Mouse (Mus musculus) G1E (cell line): ENCODE measurements around the gene Gm6871. TPM values are rescaled to one million over a fixed set of nuclear protein-coding genes. Genes with fewer than 3 reads are reported as not detected.
A peak's percentile ranks its signal among the peaks of the same experiment; 100 is the strongest.
"Not testable (repeated sequence)": the region's sequence is repeated elsewhere in the genome, so short reads cannot be mapped to it uniquely, and the experiment has no call there.

Experiments
- ATAC-seq: 2 replicates; pipeline ENCODE4 v1.8.0; 2016; ENCODE audit warnings: mild to moderate bottlenecking; ENCODE audit not compliant: insufficient number of reproducible peaks, poor library complexity, low FRiP score, severe bottlenecking; ENCODE audit errors: extremely low read depth
- DNase-seq: peaks from one replicate; pipeline ENCODE4 v3.0.0; 2012; ENCODE audit warnings: low spot score
- H3K27me3 ChIP-seq: 2 replicates; pipeline ENCODE4 v1.6.1; 2012; ENCODE audit warnings: mild to moderate bottlenecking, low read length, inconsistent platforms; ENCODE audit not compliant: insufficient read depth
- H3K36me3 ChIP-seq: replicated peaks from 2 replicates; pipeline ENCODE3; 2012; ENCODE audit warnings: mild to moderate bottlenecking, inconsistent platforms
- H3K4me1 ChIP-seq: 2 replicates; pipeline ENCODE4 v1.6.1; 2012; ENCODE audit warnings: low read depth, low read length, inconsistent platforms, mixed read lengths; ENCODE audit not compliant: insufficient read depth
- H3K4me3 ChIP-seq: 2 replicates; pipeline ENCODE4 v1.5.1; 2012; ENCODE audit warnings: low read depth, mild to moderate bottlenecking, inconsistent platforms, low read length, moderate library complexity, mixed read lengths
- H3K9me3 ChIP-seq: replicated peaks from 2 replicates; pipeline ENCODE4 v1.6.1; 2012; ENCODE audit warnings: inconsistent platforms
- CTCF ChIP-seq: IDR thresholded peaks from 2 replicates; pipeline ENCODE4 v1.5.1; 2012; ENCODE audit warnings: low read depth, low read length, inconsistent platforms, mixed read lengths
- GATA1 ChIP-seq: IDR thresholded peaks from 2 replicates; pipeline ENCODE4 v1.6.1; 2012; ENCODE audit warnings: borderline replicate concordance, low read length, inconsistent platforms, mixed read lengths
- GATA2 ChIP-seq: IDR thresholded peaks from 2 replicates; pipeline ENCODE4 v1.6.1; 2012; ENCODE audit warnings: low read depth, low read length, inconsistent platforms, borderline replicate concordance
- POLR2AphosphoS5 ChIP-seq: IDR thresholded peaks from 2 replicates; pipeline ENCODE4 v1.6.1; 2012; ENCODE audit warnings: low read depth, low read length, inconsistent platforms; ENCODE audit not compliant: insufficient replicate concordance
- TAL1 ChIP-seq: conservative IDR thresholded peaks from 2 replicates; pipeline ENCODE4 v1.6.1; 2012; ENCODE audit warnings: low read depth, low read length, inconsistent platforms, mixed read lengths
- polyA plus RNA-seq: library from polyadenylated mRNA; stranded (reverse); fragments of >175 nt; gene quantifications from 2 replicates; pipeline ENCODE4 v1.2.3, GENCODE M21; 2012
- total RNA-seq, 2 experiments: library from RNA; stranded (forward) in 1 of 2; stranded (reverse) in 1 of 2; fragments of 200-1000 nt in 1 of 2; fragments of >200 nt in 1 of 2; fragmentation: Nextera tagmentation in 1 of 2; gene quantifications; 2 replicates each; pipeline ENCODE4 v1.2.3; 2014 to 2017

The Gm6871 gene
- total RNA-seq (2014; fragmentation: Nextera tagmentation) (7.1 and 10.1 TPM in 2 replicates), total RNA-seq (2017) (10.0 and 10.2 TPM in 2 replicates), polyA plus RNA-seq (0.34 TPM in 2 replicates)

DNA sequence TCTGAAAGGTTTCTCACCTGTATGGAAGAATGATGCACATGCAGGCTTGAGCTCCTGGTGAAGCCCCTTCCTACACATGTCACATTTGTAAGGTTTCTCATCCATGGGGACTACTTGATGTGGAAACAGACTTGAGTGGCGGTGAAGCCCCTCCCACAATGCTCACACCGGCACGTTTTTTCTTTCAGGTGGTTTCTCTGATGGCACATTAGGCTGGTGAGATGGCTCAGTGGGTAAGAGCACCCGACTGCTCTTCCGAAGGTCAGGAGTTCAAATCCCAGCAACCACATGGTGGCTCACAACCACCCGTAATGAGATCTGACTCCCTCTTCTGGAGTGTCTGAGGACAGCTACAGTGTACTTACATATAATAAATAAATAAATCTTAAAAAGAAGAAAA is at the start of gene Gm6871:
TSS of gene Gm6871 (minus strand) at position 101 of the 400 bp plus-strand sequence.
- not testable (repeated sequence) for H3K4me1 ChIP-seq, H3K4me3 ChIP-seq, DNase-seq, H3K36me3 ChIP-seq, H3K27me3 ChIP-seq, ATAC-seq, H3K9me3 ChIP-seq

DNA sequence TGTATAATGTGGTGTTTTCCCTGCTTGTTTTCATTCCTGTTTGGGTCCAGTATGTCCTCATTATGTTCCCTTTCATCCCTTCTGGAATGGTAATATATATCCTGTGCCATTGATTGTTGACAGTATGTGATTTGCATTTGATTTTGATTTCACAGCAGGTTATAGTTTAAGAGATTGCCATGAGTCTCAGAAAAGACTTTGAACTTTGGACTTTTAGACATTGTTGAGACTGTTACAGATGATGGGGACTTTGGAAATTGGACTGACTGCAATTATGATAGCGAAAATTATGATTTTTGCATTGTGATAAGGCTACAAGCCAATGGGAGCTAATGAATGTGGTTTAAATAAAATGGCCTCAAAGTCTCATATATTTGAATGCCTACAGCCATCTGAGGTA is 42.8 kb upstream of the Gm6871 start:
- not testable (repeated sequence) for DNase-seq, ATAC-seq, H3K27me3 ChIP-seq, H3K4me1 ChIP-seq, H3K9me3 ChIP-seq, H3K4me3 ChIP-seq
- H3K36me3 ChIP-seq, result peaks cover 70% of the 10 kb centered on the region

- no peaks in the 10 kb centered on the region for H3K4me1 ChIP-seq
- no peak for DNase-seq
- no peaks in the 10 kb centered on the region for H3K9me3 ChIP-seq
- TF ChIP-seq TAL1, result no peak
- no peak for TF ChIP-seq POLR2AphosphoS5
- no peak for TF ChIP-seq GATA2
- TF ChIP-seq GATA1, result no peak
- no peak for TF ChIP-seq CTCF
- no peak for ATAC-seq
- peaks cover 61% of the 10 kb centered on the region for H3K36me3 ChIP-seq
- H3K4me3 ChIP-seq, result no peak overlapping the region
- no peaks in the 10 kb centered on the region for H3K27me3 ChIP-seq
These were observed 38.2 kb upstream of the Gm6871 start for GRCm38 (mm10) chr7:41611654-41612053.

- DNase-seq (no peak), ATAC-seq (no peak)
- H3K9me3 ChIP-seq, result no peaks in the 10 kb centered on the region
- peaks cover 12% of the 10 kb centered on the region for H3K4me1 ChIP-seq
- peaks cover 22% of the 10 kb centered on the region for H3K36me3 ChIP-seq
- peak overlapping the region; percentile 79 for H3K4me3 ChIP-seq
- H3K27me3 ChIP-seq, result no peaks in the 10 kb centered on the region
- TF ChIP-seq POLR2AphosphoS5 (no peak), GATA1 (no peak), GATA2 (no peak), TAL1 (no peak), CTCF (no peak)
These were observed 26.6 kb upstream of the Gm6871 start for GRCm38 (mm10) chr7:41599932-41600548.

DNA sequence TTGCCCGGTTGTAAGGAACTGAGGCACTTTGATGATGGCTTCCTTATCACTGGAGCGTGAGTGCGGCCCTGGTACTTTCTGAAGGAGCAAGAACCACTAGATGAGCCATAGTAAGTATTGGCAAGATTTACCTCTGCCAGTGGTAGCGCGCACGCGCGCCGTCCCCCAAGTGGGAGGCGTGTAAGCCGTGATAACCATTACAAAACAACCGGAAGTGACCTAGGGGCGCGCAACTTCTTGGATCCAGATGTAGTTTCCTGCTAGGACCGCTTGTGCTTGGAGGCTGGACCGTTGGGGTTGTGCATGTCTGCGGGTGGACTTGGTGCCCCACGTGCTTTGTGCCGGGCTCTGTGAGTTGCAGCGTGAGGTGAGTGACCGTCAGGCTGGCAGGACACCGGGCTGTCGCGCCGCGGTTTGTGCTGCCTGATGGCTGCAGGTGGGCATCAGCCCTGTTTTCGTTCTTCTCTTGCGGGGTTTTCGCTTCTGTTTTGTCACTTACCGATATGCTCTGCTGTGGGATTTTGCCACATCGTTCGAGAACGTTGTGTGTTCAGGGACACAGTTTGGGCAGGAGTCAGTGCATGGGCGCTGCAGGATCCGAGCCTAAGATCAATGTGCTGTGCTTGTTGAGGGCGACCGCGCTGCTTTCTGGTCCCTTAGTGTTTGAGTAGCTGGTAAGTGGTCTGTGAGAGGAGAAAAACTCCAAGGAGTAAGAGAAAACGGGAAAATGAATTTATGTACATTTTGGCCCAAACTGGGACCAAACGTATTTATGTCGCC is 25.8 kb upstream of the Gm6871 start, which contains the start of gene 2610021A01Rik:
TSS of gene 2610021A01Rik (plus strand) at position 197 of the 780 bp plus-strand sequence.
- DNase-seq (peak; percentile 49), ATAC-seq (peak; percentile 97)
- peaks cover 15% of the 10 kb centered on the region for H3K36me3 ChIP-seq
- H3K4me1 ChIP-seq, result peaks cover 12% of the 10 kb centered on the region
- TF ChIP-seq GATA2, result no peak
- no peak for TF ChIP-seq GATA1
- no peak for TF ChIP-seq TAL1
- no peak for TF ChIP-seq CTCF
- TF ChIP-seq POLR2AphosphoS5, result no peak
- peak within 1 kb of the TSS; percentile 79 for H3K4me3 ChIP-seq
- H3K27me3 ChIP-seq, result no peaks in the 10 kb centered on the region
- H3K9me3 ChIP-seq, result no peaks in the 10 kb centered on the region

GRCm38 (mm10) chr7:41598615-41599014 is 25.2 kb upstream of the Gm6871 start:
- H3K36me3 ChIP-seq, result peaks cover 13% of the 10 kb centered on the region
- H3K27me3 ChIP-seq, result no peaks in the 10 kb centered on the region
- ATAC-seq (no peak), DNase-seq (no peak)
- no peaks in the 10 kb centered on the region for H3K9me3 ChIP-seq
- peaks cover 12% of the 10 kb centered on the region for H3K4me1 ChIP-seq
- no peak for TF ChIP-seq GATA1
- no peak for TF ChIP-seq GATA2
- TF ChIP-seq TAL1, result no peak
- no peak for TF ChIP-seq POLR2AphosphoS5
- TF ChIP-seq CTCF, result no peak
- H3K4me3 ChIP-seq, result peak overlapping the region; percentile 79

DNA sequence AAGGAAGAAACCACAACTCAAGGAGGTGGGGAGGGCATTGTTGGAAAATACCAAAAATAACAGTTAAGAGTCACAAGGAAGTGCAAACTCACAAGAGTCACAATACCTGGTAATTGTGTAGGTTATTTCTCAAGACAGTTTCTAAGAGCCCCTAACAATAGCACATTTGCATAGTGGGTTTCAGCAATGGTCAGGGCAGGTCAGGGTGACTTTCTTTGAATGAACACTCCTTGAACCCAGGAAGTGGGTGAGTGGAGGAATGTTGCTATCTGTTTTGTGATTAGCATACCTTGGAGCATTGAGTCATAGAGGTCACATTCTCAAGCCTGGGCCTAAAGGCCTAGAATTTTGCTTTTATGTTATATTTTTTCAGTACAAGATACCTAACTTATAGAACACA is 14.4 kb upstream of the Gm6871 start:
- not testable (repeated sequence) for DNase-seq, H3K9me3 ChIP-seq, H3K4me3 ChIP-seq, H3K36me3 ChIP-seq, H3K4me1 ChIP-seq, ATAC-seq, H3K27me3 ChIP-seq
